Mouse (Mus musculus) adipocyte (in vitro differentiated cells): ENCODE measurements around the gene Kcnip1.

ENCODE experiments used
- DNase-seq: peaks from one replicate; pipeline ENCODE4 v3.0.0-alpha.2; 2016; ENCODE audit warnings: low spot score

The Kcnip1 gene

DNA sequence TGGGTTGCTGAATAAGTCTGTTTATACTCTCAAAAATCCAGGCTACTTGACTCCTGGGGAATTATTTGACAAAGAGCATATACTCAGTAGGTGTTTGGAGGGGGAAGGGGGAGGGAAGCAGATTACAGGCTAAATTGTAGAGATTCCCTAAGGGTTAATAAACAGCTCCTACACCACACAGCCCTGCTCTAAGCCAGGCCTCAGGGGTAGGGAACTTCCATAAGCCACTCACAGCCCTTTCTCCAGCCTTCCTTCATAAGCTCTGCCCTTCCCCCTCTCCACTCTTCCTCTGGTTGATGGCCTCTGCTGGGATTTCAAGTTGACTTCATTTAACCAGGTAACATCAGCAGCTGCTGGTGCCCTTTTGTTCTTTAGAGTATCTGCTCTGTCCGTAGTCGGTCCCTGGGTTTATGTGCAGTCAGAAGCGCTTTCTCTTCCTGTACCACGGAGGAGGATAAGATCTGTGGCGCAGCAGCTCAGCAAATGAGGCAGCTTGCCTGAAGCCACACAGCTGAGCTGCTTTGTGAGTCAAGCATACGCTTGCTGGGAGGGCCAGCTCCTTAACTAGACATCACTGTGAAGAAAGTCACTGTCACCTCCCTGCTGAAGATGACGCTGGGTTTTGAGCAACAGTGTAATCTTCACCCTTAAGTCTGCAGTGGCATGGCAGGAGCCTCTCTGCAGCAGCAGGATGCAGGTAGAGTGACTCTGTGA is 54.2 kb downstream of the Kcnip1 start:
- no peak for DNase-seq

DNA sequence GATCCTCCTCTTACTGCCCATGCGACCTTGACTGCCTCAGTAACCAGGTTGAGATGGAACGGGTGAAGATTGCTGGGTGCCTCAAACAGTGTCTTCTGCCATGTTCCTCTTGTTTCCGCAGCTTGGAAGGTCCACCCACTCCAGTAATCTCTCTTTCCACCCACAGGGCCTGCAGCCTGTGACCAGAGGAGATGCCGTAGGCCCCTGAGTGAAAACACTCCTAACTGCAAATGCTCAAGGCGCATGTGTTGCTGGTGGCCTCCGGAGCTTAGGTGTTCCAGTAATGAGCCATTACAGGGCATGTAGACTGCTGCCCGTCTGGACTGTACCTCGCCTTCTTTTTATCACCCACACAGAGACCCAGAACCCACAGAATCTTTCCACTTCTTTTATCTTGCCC is 55.3 kb downstream of the Kcnip1 start:
- DNase-seq = no peak

DNA sequence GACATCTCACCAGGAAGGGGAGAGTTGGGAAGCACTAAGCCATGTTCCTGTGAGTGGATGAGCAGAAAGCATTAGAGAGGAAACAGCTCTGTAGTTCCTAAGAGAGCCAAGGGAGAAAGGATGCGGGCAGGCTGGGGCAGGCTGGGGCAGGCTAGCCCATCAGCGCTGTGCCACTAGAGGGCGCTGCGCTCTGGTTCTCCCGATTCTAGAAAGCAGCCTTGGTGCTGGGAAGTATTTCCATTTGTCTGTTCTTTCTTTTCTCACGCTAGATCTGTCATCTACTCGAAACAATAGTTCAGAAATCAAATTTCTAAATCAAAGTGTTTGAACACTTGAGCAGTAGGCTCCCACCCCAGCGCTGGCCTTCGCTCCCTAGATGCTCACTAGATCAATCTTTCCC is 58.7 kb downstream of the Kcnip1 start:
- no peak for DNase-seq

DNA sequence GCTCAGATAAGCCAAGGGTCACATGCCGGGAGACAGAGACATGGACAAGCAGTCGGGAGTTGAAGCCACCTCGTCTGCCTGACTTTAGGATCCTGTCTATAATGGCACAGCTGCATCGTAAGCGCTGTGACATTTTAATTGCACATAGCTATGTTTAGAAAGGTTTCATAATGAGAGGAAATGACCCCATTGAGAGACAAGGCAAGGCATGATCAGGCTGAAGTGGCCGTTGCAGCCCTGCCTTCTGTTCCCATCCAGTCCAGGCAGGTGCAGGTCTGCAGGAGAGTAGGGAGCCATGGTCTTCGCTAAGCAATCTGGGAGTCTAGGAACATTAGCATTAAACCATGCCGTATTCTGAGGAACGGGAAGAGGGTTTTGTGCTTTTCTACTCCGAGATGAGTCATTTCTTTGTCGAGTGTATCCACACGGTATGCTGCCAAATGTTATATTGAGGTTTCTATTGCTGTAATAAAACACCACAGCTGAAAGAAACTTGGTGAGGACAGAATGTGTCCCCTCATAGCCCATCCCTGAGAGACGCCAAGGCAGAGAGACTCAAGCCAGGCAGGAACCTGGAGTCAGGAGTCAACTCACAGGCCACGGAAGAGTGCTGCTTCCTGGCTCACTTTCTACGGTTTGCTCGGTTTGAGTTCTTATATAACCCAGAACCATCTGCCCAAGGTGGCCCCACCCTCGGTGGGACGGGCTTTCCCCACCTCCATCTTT is 60.4 kb downstream of the Kcnip1 start:
- DNase-seq = no peak

DNA sequence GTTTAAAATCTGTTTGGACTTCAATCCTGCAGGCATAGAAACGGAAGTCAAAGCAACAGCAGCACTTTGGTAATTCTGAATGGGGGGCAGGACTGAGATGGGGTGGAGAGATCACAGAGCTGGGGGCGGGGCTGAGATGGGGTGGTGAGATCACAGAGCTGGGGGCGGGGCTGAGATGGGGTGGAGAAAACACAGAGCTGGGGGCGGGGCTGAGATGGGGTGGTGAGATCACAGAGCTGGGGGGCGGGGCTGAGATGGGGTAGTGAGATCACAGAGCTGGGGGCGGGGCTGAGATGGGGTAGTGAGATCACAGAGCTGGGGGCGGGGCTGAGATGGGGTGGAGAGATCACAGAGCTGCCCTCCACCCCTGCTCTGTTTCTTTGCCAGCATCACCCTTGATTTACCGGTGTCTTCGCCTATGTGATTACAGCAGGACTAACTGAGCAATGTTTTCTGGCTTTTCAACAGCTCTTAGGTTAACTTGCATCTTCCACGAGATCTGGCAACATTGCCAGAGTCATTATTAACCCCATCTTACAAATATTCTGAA is 61.0 kb downstream of the Kcnip1 start:
- DNase-seq = no peak

DNA sequence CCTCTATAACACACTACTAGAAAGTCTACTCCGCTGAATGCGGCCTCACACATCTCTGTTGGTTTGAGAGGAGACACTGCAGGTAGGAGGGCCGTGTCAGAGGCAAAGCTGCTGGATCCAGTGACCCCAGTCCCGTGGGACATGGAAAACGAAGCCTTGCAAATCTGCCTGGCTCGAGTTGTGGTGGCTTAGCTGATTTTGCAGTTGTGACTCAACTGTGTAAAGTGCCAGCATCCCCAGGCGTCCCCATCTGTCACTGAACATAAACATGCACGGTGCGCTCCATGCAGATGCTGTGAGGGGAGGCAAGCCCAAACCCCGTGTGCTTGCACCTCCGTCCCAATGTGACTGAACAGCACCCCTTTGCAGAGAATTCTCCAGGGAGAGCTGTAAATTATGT is 63.5 kb downstream of the Kcnip1 start:
- no peak for DNase-seq

DNA sequence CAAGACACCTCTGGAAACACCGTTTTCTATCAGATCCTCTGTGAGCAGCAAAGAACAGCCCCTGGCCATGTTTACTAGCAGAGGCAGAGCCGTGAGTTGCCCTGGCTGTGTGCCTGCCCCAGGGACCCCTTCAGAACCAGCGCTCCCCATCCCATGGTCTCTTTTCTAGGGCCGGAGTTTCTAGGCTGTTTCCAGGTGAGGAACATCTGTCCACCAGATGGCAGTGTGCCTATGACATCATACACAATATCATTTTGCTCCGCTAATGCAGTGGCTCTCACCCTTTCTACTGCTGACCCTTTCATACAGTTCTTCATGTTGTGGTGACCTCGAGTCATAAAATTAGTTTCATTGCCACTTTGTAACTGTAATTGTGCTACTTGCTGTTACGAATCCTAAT is 64.3 kb downstream of the Kcnip1 start:
- DNase-seq = no peak

DNA sequence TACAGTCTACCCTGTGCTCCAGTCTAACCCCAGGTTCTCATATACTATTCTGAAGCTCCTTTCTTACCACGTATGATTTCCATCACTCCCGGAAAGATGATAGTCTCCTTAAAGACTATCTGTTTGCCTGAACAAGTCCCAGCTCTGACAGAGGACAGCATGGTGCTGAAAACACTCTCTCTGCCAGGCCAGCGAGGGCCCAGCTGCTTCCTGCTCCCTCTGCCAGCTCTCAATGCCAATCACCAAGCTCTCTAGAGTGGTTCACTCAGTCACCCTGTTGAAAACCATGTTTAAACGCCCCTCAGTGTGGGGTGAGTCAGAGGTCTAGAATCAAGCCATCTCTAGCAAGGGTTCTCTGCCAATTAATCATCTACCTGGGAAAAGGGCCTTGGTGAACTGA is 65.1 kb downstream of the Kcnip1 start:
- DNase-seq = no peak

DNA sequence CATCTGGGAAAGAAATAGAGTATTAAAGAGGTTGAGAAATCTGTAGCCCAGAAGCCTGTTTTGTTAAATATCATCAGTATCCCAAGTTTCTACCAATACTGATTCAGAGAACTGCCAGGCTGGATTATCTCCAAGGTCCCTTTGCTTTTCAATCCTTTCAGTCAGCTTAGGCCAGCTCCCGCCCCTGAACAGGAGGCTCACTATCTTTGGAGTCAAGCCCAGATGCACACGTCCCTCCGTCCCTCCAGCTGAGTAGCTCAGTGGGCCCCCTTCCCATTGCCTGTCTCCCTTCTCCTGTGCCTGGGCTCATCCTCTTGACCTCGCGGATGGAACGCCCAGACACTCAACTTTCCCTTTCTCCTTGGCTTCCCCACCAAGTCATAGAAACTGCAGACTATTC is 65.6 kb downstream of the Kcnip1 start:
- DNase-seq = no peak

DNA sequence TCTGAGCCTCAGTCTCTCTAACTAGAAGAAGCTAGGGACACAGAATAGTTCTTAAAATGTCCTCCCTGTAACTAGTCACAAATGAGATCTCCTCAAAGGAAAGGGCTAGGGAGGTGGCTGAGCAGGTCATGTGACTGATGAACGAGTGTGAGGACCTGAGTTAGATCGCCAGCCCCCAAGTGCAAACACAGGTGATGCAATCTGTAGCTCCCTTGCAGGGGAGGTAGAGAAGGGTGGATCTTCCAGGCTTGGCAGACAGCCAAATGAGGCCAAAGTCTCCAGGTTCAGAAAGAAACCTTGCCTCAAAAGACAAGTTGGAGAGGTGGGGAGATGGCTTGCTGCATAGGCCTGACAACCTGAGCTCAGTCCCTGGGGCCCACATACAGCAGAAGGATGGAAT is 66.4 kb downstream of the Kcnip1 start:
- no peak for DNase-seq

DNA sequence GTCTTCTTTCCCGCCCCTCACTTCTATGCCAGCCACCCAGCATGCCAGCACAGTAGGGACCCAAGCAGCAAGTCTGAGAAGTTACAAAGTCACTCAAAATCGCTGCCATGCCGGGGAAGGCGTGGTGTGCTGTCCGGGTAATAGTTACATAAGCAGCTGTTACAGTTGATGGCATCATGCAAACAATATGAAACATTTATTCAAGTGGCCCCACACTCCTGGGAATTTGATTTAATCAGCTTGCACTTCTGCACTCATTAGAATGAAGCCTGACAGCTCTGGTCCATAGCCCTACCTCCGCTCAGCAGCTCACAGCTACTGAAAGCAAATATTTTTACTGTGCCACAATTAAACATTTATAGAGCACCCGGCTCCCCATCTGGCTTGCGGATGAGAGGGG is 67.2 kb downstream of the Kcnip1 start:
- no peak for DNase-seq

DNA sequence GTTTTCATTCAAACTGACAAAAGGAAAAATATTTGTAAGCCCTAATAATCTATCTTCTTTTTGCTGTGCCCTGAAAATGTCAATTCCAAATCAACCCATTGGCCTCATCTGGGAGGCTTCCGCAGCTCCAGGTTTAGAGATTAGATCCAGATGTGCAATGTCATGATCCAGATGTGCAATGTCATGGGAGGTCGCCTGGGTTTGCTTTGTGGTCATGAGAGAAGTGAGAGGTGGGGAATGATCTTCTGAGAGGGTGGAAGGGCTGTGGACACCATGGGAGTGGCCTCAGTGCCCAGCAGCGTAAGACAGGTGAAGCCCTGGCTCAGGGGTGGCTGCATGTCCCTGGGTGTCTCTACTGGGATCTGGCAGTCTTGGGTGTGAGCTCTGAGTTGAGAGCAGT is 69.9 kb downstream of the Kcnip1 start:
- no peak for DNase-seq

DNA sequence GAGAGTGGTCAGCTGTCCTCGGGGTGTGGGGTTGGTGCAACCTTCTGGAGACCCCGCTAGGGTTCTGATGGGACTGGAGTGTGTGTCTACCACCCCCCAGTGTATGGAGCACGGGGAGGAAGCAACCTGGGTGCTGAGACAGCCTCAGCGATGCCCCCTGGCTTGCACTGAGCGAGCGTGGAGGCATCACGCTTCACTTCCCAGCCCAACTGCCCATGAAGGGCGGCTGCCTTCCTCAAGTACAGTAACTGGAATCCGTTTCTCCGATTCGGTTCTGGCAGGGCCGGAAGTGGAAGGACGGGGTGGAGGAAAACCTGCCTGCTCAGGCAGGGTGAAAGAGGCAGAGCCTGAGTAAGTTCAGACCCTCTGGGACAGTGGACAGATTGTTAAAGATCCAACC is 71.5 kb downstream of the Kcnip1 start:
- no peak for DNase-seq

DNA sequence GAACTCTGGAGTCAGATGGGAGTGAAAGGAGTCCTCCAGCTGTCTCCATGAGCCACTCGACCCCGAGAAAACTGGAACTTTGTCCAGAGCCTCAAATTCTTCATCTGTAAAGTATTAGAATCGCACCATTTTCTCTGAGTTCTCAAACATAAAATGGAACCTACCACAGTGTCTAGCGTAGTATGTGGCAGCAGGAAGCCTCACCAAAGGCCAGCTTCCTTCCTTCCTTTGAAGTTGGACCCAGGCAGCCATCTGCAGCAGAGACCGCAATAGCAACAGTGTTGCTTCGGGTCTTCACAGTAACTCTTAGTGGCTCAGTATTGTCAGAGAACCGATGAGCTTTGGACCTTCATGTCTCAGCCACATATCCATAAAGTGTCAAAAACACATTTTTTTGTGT is 73.1 kb downstream of the Kcnip1 start:
- DNase-seq = no peak

DNA sequence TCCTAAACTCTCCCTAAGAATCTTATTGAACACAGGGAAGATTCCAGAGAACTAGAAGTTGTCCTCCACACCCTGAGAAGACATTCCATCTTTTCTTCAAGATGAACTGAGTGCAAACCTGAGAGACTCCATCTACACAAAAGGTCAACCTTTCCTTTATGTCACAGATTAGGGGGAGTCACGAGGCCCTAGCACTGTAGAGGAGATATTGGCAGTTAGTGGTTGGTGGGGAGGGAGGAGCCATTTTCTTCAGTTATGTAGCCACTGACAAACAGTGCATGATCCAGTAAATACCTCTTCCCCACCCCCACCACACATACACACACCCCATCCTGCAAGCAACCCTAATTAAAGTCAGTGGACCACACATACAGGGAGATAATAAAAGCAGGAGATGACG is 74.5 kb downstream of the Kcnip1 start:
- DNase-seq = no peak

DNA sequence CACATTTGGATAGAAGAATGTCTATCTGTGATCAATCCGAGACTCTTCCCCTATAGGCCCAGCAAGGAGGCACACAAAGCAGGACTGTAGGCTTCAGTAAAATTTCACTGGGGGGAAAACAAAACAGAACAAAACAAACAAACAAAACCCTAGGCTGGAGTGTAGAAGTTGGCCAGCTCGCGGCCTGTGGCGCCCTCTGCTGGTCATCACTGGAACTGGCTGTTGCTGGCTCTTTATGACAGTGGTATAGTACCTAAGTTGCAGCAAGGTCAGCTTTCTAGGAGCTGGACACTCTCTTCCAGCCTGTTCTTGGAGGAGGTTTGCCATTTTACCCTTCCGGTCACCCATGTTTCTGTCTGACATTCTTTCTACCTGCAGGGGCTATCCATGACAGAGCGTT is 75.4 kb downstream of the Kcnip1 start:
- peak; percentile 7 for DNase-seq

DNA sequence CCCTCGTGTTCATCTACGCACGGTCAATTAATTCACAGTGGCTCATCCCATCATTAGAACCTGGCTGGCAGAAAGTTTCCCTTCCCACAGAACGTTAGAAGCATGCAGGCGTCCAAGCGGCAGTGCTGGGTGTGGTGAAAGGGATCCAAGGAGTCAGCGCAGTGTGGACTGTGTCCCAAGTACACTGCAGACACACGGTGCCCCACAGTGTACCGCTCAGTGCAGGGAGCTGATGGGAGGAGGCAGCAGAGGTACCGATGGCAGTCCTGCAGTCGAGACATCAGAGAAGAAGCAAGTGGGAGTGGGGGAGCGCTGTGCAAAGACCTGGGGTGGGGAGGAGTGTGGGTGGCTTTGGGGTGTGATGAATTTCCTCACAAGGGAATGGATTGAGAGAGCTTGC is 78.7 kb downstream of the Kcnip1 start:
- DNase-seq = no peak

DNA sequence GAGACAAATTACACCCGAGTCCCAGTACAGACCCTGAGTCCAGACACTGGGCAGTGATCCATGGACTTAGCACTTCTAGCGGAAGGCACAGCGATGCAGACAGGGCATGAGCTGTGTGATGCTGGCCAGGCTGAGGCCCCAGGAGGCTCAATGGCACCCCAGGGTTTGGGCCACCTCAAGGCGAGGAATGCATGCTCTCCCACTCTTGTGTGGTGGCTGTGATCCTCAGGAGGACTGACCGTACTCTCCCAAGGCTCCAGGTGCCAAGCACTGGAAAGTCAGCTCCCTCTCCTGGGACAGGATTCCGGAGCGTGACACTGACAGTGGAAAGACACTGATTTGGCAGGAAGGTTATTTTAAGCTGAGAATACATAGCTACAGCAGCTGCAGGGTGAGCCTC is 79.9 kb downstream of the Kcnip1 start:
- no peak for DNase-seq

DNA sequence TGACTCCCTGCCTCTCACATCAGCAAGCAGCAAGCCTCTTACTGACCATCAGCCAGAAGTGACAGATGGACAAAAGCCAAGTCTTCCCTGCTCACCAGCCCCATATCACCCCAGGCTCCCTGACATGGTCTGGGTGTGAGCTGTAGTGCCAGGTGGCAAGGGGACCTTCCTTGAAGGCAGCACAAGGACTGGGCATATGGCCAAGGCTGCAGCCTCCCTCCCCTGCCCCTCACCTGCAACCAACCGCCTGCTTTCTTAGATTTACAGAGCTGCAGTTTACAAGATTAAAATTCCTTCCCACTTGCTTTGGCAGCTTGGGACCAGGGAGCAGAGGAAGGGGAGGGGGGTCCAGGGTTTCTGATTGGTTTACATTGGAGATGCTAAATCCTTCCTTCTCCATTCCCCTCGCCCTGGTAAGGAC is 80.8 kb downstream of the Kcnip1 start:
- no peak for DNase-seq

DNA sequence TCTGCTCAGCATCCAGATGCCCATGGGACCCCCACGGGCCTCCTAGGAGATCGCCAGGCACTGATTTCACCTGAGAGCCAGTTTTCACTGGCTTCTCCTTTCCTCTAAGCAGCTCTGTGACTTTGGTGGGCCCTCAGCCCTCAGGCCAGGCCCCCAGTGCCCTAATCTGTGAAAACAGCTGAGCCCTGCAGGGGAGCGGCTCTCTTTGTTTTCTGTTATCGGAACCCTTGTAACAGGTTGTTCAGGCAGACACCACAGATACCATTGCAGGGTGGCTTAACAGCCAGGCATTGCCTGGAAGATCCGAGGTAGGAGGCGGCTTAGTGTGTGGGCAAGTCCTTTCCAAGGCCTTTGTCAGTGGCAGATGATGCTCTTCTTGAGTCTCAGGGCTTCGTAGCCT is 82.0 kb downstream of the Kcnip1 start:
- DNase-seq = no peak

DNA sequence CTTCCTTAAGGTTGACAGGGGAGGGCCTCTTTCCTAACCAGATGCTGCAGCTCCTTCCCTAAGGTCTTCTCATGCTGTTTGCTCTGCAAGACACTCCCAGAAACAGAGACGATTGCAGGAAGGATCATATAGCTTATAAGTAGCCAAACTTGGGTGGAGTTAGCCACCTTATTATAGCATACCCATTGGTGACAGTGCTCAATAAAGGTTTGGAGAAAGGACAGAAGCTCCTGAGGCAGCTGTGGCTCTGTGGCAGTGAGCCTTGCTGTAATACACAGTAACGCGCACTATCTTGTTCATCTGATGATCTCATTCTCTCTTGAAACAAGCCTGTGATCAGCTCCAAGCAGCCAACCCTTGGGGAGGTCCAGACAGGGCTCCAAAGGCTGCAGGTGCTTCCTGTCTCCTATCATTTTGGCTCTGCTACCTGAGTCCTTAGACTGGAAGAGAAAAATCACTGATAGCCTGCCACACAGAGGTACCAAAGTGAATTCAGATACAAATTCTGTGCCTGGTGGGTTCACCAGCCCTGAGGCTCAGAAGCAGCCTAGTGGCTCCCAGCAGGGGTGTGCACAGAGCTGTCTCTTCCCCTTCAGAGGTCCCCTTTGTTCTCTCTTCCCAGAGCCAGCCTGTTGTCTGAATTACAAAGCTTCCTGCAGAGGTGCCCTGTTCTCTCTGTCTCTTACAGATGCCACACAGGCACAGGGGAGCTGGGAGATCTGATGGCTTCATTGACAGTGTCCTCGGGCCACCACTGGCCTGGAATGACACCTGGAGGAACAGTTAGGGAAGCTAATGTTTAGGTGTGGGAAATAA is 84.4 kb downstream of the Kcnip1 start:
- no peak for DNase-seq

DNA sequence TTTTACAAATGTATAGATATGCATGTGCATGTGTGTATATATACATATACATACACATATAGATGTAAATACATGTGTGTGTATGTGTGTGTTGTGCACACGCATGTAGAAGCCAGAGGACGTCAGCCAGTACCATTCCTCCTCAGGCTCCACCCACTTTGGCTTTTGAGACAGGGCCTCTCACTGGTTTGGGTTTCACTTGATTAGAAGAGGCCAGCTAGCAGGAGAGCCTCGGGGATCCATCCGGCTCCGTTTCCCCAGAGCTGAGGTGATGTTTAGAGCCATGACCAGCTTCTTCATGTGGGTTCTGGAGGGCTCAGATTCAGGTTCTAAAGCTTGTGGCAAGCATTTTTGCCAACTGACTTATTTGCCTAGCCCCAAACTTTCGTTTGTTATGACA is 89.5 kb downstream of the Kcnip1 start:
- DNase-seq = no peak

DNA sequence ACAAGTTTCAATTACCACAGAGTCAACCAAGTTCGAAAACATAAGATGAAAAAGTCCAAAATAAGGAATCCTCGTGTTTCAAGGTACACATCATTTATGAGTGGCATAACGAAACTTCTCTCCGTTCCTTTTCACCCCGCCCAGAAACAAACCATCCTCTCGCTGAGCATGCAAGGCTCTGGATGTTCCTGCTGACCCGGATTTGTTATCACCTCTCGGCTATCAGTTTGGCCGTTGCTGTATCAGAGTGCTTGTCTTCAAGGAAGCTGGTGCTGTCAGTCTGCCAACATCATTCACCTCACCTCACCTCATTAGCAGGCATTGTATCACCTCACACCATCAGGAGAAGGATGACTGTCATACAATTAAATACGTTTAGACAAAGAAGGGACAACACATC is 90.6 kb downstream of the Kcnip1 start:
- DNase-seq = no peak
